Mouse (Mus musculus) cerebellum, postnatal 25 days (tissue): ENCODE results near the gene Rbm47.

Experiments
- DNase-seq, 2 experiments: peaks; one replicate each; pipeline ENCODE4 v3.0.0; 2021; ENCODE audit warnings: mixed read lengths in 2 of 2

Gene Rbm47

GRCm38 (mm10) chr5:66156431-66156962, 16.4 kb downstream of the Rbm47 start:
- no peak for DNase-seq

GRCm38 (mm10) chr5:66154616-66155015, 18.3 kb downstream of the Rbm47 start:
- no peak for DNase-seq

GRCm38 (mm10) chr5:66153486-66153885, 19.4 kb downstream of the Rbm47 start:
- no peak for DNase-seq

GRCm38 (mm10) chr5:66151301-66152188, 21.4 kb downstream of the Rbm47 start:
- DNase-seq = peak in 1 of 2 experiments; percentile 28

GRCm38 (mm10) chr5:66150706-66151300, 22.1 kb downstream of the Rbm47 start:
- peak; percentile 53 to 70 for DNase-seq

GRCm38 (mm10) chr5:66150106-66150705, 22.7 kb downstream of the Rbm47 start:
- DNase-seq = no peak

- DNase-seq = no peak
Observed at GRCm38 (mm10) chr5:66149571-66149970, 23.3 kb downstream of the Rbm47 start.

- no peak for DNase-seq
Observed at GRCm38 (mm10) chr5:66149111-66149510, 23.8 kb downstream of the Rbm47 start.

- no peak for DNase-seq
Observed at GRCm38 (mm10) chr5:66147313-66147712, 25.6 kb downstream of the Rbm47 start.

- DNase-seq = no peak
Observed at GRCm38 (mm10) chr5:66145583-66145982, 27.3 kb downstream of the Rbm47 start.

- no peak for DNase-seq
Observed at GRCm38 (mm10) chr5:66143093-66144032, 29.6 kb downstream of the Rbm47 start.

- DNase-seq = no peak
Observed at GRCm38 (mm10) chr5:66141474-66141873, 31.4 kb downstream of the Rbm47 start.

GRCm38 (mm10) chr5:66139634-66140295, 33.2 kb downstream of the Rbm47 start:
- no peak for DNase-seq

GRCm38 (mm10) chr5:66139171-66139570, 33.7 kb downstream of the Rbm47 start:
- no peak for DNase-seq

GRCm38 (mm10) chr5:66138597-66138996, 34.3 kb downstream of the Rbm47 start:
- peak in 1 of 2 experiments; percentile 5 for DNase-seq

- DNase-seq = no peak
Observed at GRCm38 (mm10) chr5:66137250-66137649, 35.7 kb downstream of the Rbm47 start.

- no peak for DNase-seq
Observed at GRCm38 (mm10) chr5:66135853-66136210, 37.1 kb downstream of the Rbm47 start.

- no peak for DNase-seq
Observed at GRCm38 (mm10) chr5:66135161-66135852, 37.6 kb downstream of the Rbm47 start.

GRCm38 (mm10) chr5:66134578-66134977, 38.3 kb downstream of the Rbm47 start:
- no peak for DNase-seq

GRCm38 (mm10) chr5:66128948-66129347, 44.0 kb downstream of the Rbm47 start:
- DNase-seq = no peak

- no peak for DNase-seq
Observed at GRCm38 (mm10) chr5:66125418-66125817, 47.5 kb downstream of the Rbm47 start.
